Mouse (Mus musculus): ENCODE results near the gene Thada. TPM values are rescaled to one million over a fixed set of nuclear protein-coding genes. Genes with fewer than 3 reads are reported as not detected.

The Thada gene
- polyA plus RNA-seq, 1 experiment, result 5.3 TPM

DNA sequence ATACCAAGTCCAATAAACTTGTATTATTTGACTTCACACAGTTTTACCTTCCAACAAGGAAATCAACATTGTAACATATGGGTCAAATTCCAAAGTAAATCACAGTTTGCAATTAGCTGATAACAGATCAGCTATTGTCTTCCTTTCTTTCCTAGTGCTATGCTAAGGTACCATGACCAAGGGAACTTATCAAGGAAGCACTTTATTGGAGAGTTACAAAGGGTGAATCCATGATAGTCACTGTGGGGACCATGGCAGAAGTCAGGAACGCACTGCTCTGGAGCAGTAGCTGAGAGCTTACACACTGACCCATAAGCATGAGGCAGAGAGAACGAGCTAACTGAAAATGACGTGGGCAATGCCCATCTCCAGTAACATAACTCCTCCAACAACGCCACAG lies 89.1 kb downstream of the Thada start:
- H3K4me1 ChIP-seq (ENCODE audit: control insufficient read depth, insufficient read depth, low read length), result peaks cover 1% of the 10 kb centered on the region; the same call in 1 of the 2 replicates
- TF ChIP-seq CTCF (IDR thresholded peaks at IDR 0.05; ENCODE audit: control insufficient read depth, insufficient read depth, low read length), result no peak

DNA sequence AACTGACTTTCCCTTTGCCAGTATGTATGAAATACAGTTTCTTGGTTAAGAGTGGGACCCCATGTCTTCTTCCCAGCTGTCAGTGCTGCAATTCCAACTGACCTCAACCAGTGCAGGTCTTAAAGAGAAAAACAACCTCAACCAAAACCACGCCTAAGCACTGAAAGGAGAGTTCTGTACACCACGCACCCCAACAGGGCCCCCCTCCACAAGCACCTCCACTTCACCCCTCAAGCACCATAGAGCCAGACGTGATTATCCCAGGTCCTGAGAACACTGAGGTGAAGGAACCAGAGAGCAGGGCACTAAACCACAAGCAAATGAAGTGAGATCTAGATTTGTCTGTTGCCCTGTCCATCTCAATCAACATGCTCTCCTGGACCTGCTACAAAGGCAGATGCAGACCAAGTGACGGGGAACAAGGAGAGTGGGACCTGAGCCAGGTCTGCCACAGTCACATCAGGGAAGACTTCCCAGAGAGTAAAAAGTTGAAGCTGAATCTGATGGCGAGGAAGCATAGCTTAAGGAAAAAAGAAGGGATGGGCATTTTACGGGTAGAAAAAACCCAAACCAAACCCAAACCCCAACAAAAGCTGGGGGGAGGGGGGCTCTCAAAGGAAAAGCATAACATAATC lies 93.5 kb downstream of the Thada start:
- no peak overlapping the region for H3K27ac ChIP-seq (ENCODE audit: control insufficient read depth, insufficient read depth, low read depth, low read length, poor library complexity)
- 83% methylated on average over 6 of the region's 6 CpGs for WGBS
- TF ChIP-seq CTCF (IDR thresholded peaks at IDR 0.05; ENCODE audit: control insufficient read depth, insufficient read depth, low read length), result no peak
- no peak for TF ChIP-seq POLR2A (IDR thresholded peaks at IDR 0.05; ENCODE audit: borderline replicate concordance, control insufficient read depth, low read depth, low read length)
- H3K4me1 ChIP-seq (ENCODE audit: control insufficient read depth, insufficient read depth, low read length), result no peaks in the 10 kb centered on the region
- H3K4me3 ChIP-seq (replicated peaks; ENCODE audit: control insufficient read depth, low read depth, low read length), result no peak overlapping the region

More for the DNA sequence above, 89.1 kb downstream of the Thada start:
- WGBS, result 91% methylated on average over 4 of the region's 4 CpGs
- no peak overlapping the region for H3K27ac ChIP-seq (ENCODE audit: control insufficient read depth, insufficient read depth, low read depth, low read length, poor library complexity)
- H3K4me3 ChIP-seq (replicated peaks; ENCODE audit: control insufficient read depth, low read depth, low read length), result no peak overlapping the region

- no peaks in the 10 kb centered on the region for H3K4me1 ChIP-seq (ENCODE audit: control insufficient read depth, insufficient read depth, low read length)
- H3K4me3 ChIP-seq (replicated peaks; ENCODE audit: control insufficient read depth, low read depth, low read length), result no peak overlapping the region
- H3K27ac ChIP-seq (ENCODE audit: control insufficient read depth, insufficient read depth, low read depth, low read length, poor library complexity), result no peak overlapping the region
- WGBS, result 94% methylated on average over 5 of the region's 5 CpGs
- no peak for TF ChIP-seq POLR2A (IDR thresholded peaks at IDR 0.05; ENCODE audit: borderline replicate concordance, control insufficient read depth, low read depth, low read length)
These were observed 95.6 kb downstream of the Thada start for GRCm38 (mm10) chr17:84370385-84370784.

DNA sequence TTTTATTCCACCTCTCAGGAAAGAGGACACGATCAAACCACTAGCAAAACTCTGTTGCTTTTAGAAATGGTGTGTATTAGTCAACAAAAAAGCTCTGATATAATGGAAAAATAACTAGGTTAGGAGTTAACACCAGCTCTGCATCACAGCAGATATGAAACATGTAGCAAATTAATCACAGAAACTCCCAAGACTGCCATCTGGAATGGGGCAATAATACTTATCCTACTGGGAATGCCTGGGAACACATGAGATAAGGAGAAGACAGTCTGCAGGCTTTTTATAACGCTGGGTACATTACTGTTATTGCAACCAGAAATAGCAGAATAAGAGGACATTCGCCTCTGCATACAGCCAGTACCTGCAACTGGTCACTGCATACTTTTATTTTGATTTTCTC lies 96.2 kb downstream of the Thada start:
- WGBS, result 79% methylated on average over 3 of the region's 3 CpGs
- H3K27ac ChIP-seq (ENCODE audit: control insufficient read depth, insufficient read depth, low read depth, low read length, poor library complexity), result no peak overlapping the region
- no peak overlapping the region for H3K4me3 ChIP-seq (replicated peaks; ENCODE audit: control insufficient read depth, low read depth, low read length)
- H3K4me1 ChIP-seq (ENCODE audit: control insufficient read depth, insufficient read depth, low read length), result no peaks in the 10 kb centered on the region
- TF ChIP-seq POLR2A (IDR thresholded peaks at IDR 0.05; ENCODE audit: borderline replicate concordance, control insufficient read depth, low read depth, low read length) (no peak), CTCF (IDR thresholded peaks at IDR 0.05; ENCODE audit: control insufficient read depth, insufficient read depth, low read length) (no peak)

GRCm38 (mm10) chr17:84368213-84369014 lies 97.6 kb downstream of the Thada start:
- Histone ChIP-seq H3K27ac (ENCODE audit: control insufficient read depth, insufficient read depth, low read depth, low read length, poor library complexity) (no peak overlapping the region), H3K4me3 (replicated peaks; ENCODE audit: control insufficient read depth, low read depth, low read length) (no peak overlapping the region), H3K4me1 (ENCODE audit: control insufficient read depth, insufficient read depth, low read length) (no peaks in the 10 kb centered on the region)
- WGBS, result 84% methylated on average over 11 of the region's 11 CpGs
- TF ChIP-seq CTCF (IDR thresholded peaks at IDR 0.05; ENCODE audit: control insufficient read depth, insufficient read depth, low read length) (no peak), POLR2A (IDR thresholded peaks at IDR 0.05; ENCODE audit: borderline replicate concordance, control insufficient read depth, low read depth, low read length) (no peak)

DNA sequence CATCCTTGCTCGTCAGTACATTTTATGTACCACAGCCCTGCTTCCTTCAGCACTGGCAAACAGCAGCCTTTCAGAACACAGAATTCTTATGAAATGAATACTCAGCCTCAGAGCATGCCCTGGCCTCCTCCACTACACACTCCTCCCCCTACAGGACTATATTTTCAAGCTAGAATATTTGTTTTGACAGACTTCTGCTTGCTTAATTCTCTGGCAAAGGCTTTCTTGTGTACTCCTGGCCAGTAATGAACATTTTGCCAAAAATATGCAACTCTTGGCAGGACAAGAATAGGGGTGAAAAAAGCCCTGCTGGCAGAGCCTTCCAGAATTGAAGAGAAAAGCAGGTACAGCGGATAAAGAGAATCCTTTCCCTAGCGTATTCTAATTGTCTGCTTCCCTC lies 98.3 kb downstream of the Thada start:
- no peaks in the 10 kb centered on the region for H3K4me1 ChIP-seq (ENCODE audit: control insufficient read depth, insufficient read depth, low read length)
- H3K27ac ChIP-seq (ENCODE audit: control insufficient read depth, insufficient read depth, low read depth, low read length, poor library complexity), result no peak overlapping the region
- TF ChIP-seq POLR2A (IDR thresholded peaks at IDR 0.05; ENCODE audit: borderline replicate concordance, control insufficient read depth, low read depth, low read length) (no peak), CTCF (IDR thresholded peaks at IDR 0.05; ENCODE audit: control insufficient read depth, insufficient read depth, low read length) (no peak)
- no peak overlapping the region for H3K4me3 ChIP-seq (replicated peaks; ENCODE audit: control insufficient read depth, low read depth, low read length)
- WGBS, result 89% methylated on average over 3 of the region's 3 CpGs

DNA sequence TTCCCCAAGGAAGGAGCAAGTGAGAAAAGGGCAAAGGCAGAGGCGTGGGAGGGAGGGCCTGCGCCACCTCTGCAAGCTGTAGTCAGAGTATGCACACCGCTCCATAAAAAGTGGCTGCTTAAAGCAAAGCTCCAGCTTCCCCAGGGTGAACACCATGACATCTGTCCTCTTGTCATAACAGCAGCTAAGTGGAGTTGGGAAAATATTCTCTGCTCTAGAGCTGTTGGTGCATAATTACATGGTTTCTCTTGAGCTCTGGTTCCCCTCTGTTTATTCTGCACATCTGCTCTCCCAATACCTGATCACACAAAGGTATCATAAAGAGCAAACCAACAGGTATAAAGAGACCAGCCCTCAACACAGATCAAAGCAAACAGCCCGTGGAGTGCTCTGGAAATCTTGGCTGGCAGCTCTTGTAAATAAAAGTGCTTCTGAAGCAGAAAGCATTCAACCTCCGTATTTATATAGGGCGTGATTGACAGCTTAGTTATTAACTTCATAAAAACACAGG lies 100.2 kb downstream of the Thada start:
- Histone ChIP-seq H3K4me3 (replicated peaks; ENCODE audit: control insufficient read depth, low read depth, low read length) (no peak overlapping the region), H3K27ac (ENCODE audit: control insufficient read depth, insufficient read depth, low read depth, low read length, poor library complexity) (no peak overlapping the region), H3K4me1 (ENCODE audit: control insufficient read depth, insufficient read depth, low read length) (no peaks in the 10 kb centered on the region)
- 86% methylated on average over 6 of the region's 6 CpGs for WGBS
- TF ChIP-seq CTCF (IDR thresholded peaks at IDR 0.05; ENCODE audit: control insufficient read depth, insufficient read depth, low read length), result no peak
- no peak for TF ChIP-seq POLR2A (IDR thresholded peaks at IDR 0.05; ENCODE audit: borderline replicate concordance, control insufficient read depth, low read depth, low read length)

DNA sequence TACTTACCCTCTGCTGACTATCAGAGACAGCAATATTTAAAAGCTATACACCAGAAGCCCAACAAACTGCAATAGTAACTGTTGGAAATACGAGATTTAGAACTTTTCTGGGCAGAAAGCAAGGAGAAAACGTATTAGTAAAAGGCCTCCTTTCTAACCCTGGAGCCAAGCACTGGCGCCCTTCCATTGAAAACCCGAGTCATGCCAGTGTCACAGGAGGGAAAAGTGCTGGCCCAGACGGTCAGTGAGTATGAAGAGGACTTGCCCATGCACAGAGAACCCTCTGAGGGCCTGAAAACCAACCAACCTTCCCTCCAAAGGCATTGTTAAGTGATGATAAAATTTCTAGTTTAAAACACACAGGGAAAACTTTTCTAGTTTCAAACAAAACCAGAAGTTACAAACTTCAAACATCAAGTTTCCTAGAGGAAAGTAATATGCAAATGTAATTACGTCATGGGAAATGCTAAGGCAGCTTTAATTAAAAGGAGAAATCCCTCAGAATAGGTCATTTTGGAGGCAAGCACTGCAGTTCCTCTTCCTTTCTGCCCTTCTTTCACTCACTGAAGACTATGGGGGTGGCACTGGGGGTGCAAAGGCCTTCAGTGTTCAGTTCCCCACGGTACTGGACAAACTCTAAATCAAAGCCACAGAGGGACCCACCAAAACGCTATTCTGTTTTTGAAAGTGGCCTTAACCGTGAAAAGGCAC lies 100.8 kb downstream of the Thada start:
- 62% methylated on average over 9 of the region's 9 CpGs for WGBS
- Histone ChIP-seq H3K4me3 (replicated peaks; ENCODE audit: control insufficient read depth, low read depth, low read length) (no peak overlapping the region), H3K4me1 (ENCODE audit: control insufficient read depth, insufficient read depth, low read length) (no peaks in the 10 kb centered on the region), H3K27ac (ENCODE audit: control insufficient read depth, insufficient read depth, low read depth, low read length, poor library complexity) (no peak overlapping the region)
- no peak for TF ChIP-seq CTCF (IDR thresholded peaks at IDR 0.05; ENCODE audit: control insufficient read depth, insufficient read depth, low read length)
- no peak for TF ChIP-seq POLR2A (IDR thresholded peaks at IDR 0.05; ENCODE audit: borderline replicate concordance, control insufficient read depth, low read depth, low read length)

All from bone marrow, adult 2 months (tissue).